8 mouse cellular contexts compared by ENCODE assay signal in the genomic region with DNA sequence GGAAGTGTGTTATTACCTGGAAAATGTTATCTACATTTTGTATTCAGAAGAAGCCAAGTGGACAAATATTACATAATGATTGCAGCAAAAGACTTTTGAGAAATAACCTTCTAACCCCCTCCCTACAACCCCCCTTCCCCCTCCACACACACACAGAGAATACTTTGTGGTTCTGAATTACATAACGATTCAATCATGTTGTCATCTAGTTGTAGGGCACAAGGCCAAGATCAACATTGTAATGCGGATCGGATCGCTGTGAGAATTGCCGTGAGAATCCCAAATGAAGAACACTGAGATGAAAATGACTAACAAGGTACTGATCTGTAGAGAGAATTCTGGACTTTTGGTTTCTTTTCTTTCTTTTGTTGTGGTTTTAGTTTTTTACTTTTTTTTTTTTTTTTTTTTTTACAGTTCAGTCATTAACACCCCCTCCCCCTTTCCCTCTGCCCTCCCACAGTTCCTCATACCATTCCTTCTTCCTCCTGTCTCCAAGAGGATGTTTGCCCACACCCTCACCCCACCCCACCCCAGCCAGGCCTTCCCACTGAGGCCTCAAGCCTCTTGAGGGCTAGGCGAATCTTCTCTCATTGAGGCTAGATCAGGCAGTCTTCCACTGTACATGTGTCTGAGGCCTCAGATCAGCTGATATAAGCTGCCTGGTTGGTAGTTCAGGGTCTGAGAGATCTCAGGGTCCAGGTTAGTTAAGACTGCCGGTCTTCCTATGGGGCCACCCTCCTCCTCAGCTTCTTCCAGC.
A peak's percentile ranks its signal among the peaks of the same experiment; 100 is the strongest.
DNase-seq lines count a peak whose midpoint lies in the region; ATAC-seq lines count a peak whose summit lies in the region.

No protein-coding gene starts in this region.

- no peak overlapping the region for H3K9ac ChIP-seq in midbrain, embryonic 11.5 days (ENCODE audit: low read length)
- no peak overlapping the region for H3K9ac ChIP-seq in midbrain, embryonic 16.5 days (ENCODE audit: low read depth, low read length)
- no peak overlapping the region for H3K9ac ChIP-seq in kidney, embryonic 15.5 days

- DNase-seq in adrenal gland, adult 2 months: peak; percentile 37
- no peak for DNase-seq in adrenal gland, postnatal 25 days
- DNase-seq in midbrain, embryonic 11.5 days (ENCODE audit: low spot score, missing footprints): no peak
- DNase-seq in mesoderm, embryonic 11.5 days (ENCODE audit: low read depth, low spot score): peak; percentile 52
- DNase-seq in spleen, postnatal 14 days (ENCODE audit: low spot score in 2 of 2): no peak
- DNase-seq in gastrocnemius, postnatal 10 days: no peak

- no peaks in the 10 kb centered on the region for H3K27me3 ChIP-seq in midbrain, embryonic 11.5 days (ENCODE audit: control insufficient read depth, insufficient read depth, low read length)
- H3K27me3 ChIP-seq in midbrain, embryonic 16.5 days (ENCODE audit: control insufficient read depth, insufficient read depth, low read depth, low read length): no peaks in the 10 kb centered on the region
- H3K27me3 ChIP-seq in kidney, embryonic 15.5 days: no peaks in the 10 kb centered on the region

- H3K36me3 ChIP-seq in midbrain, embryonic 11.5 days (ENCODE audit: control insufficient read depth, insufficient read depth, low read length): no peaks in the 10 kb centered on the region
- no peaks in the 10 kb centered on the region for H3K36me3 ChIP-seq in midbrain, embryonic 16.5 days (ENCODE audit: control insufficient read depth, insufficient read depth, low read length)
- no peaks in the 10 kb centered on the region for H3K36me3 ChIP-seq in kidney, embryonic 15.5 days

- 76% methylated on average over 7 of the region's 7 CpGs for WGBS in midbrain, embryonic 11.5 days
- 48% methylated on average over 7 of the region's 7 CpGs for WGBS in midbrain, embryonic 16.5 days
- 39% methylated on average over 7 of the region's 7 CpGs for WGBS in kidney, embryonic 15.5 days

- H3K4me2 ChIP-seq in midbrain, embryonic 11.5 days: no peak overlapping the region
- H3K4me2 ChIP-seq in midbrain, embryonic 16.5 days (ENCODE audit: low read length): no peak overlapping the region
- H3K4me2 ChIP-seq in kidney, embryonic 15.5 days: 0 out of 2 replicates have a peak overlapping the region, but pooled peaks have one; percentile 9

- no peak overlapping the region for H3K4me3 ChIP-seq in midbrain, embryonic 11.5 days (ENCODE audit: low read depth, low read length)
- no peak overlapping the region for H3K4me3 ChIP-seq in midbrain, embryonic 16.5 days (ENCODE audit: low read depth, low read length)
- H3K4me3 ChIP-seq in kidney, embryonic 15.5 days (replicated peaks): no peak overlapping the region

- ATAC-seq in midbrain, embryonic 11.5 days (ENCODE audit: low FRiP score): 0 out of 2 replicates have a peak, but pooled peaks have one; percentile 50
- no peak for ATAC-seq in midbrain, embryonic 16.5 days
- peak; percentile 54; the same call in 1 of the 2 replicates for ATAC-seq in kidney, embryonic 15.5 days (replicated peaks; ENCODE audit: low FRiP score)

- no peaks in the 10 kb centered on the region for H3K9me3 ChIP-seq in midbrain, embryonic 11.5 days (ENCODE audit: control insufficient read depth, low read length)
- H3K9me3 ChIP-seq in midbrain, embryonic 16.5 days (replicated peaks; ENCODE audit: control insufficient read depth, low read length, poor library complexity, severe bottlenecking): no peaks in the 10 kb centered on the region
- no peaks in the 10 kb centered on the region for H3K9me3 ChIP-seq in kidney, embryonic 15.5 days (replicated peaks)

- H3K4me1 ChIP-seq in midbrain, embryonic 11.5 days (ENCODE audit: control insufficient read depth, insufficient read depth, low read length): no peaks in the 10 kb centered on the region
- no peaks in the 10 kb centered on the region for H3K4me1 ChIP-seq in midbrain, embryonic 16.5 days (ENCODE audit: control insufficient read depth, insufficient read depth, low read length)
- peaks cover 3% of the 10 kb centered on the region for H3K4me1 ChIP-seq in kidney, embryonic 15.5 days

- H3K27ac ChIP-seq in midbrain, embryonic 11.5 days (ENCODE audit: low read depth, low read length): no peak overlapping the region
- H3K27ac ChIP-seq in midbrain, embryonic 16.5 days (ENCODE audit: low read length): no peak overlapping the region
- 0 out of 2 replicates have a peak overlapping the region, but pooled peaks have one; percentile 32 for H3K27ac ChIP-seq in kidney, embryonic 15.5 days

Comparison
In these comparisons a context has a peak if more than half of its experiments do, and no peak if none do; other contexts are left out.
1. DNase-seq: peak in adrenal gland, adult 2 months (single experiment) and mesoderm, embryonic 11.5 days (single experiment); none in adrenal gland, postnatal 25 days (single experiment), midbrain, embryonic 11.5 days (single experiment), spleen, postnatal 14 days (0 of 2) and gastrocnemius, postnatal 10 days (single experiment).